Mouse (Mus musculus) ovary, postnatal 36 days (tissue): ENCODE measurements around the gene Psen2.

Source experiments
- DNase-seq: peaks from one replicate; pipeline ENCODE4 v3.0.0; 2022; ENCODE audit warnings: low spot score, mixed read lengths

The Psen2 gene

GRCm38 (mm10) chr1:180248593-180249146 is 14.6 kb downstream of the Psen2 start:
- no peak for DNase-seq

GRCm38 (mm10) chr1:180247901-180248300 is 15.3 kb downstream of the Psen2 start:
- DNase-seq: no peak

DNA sequence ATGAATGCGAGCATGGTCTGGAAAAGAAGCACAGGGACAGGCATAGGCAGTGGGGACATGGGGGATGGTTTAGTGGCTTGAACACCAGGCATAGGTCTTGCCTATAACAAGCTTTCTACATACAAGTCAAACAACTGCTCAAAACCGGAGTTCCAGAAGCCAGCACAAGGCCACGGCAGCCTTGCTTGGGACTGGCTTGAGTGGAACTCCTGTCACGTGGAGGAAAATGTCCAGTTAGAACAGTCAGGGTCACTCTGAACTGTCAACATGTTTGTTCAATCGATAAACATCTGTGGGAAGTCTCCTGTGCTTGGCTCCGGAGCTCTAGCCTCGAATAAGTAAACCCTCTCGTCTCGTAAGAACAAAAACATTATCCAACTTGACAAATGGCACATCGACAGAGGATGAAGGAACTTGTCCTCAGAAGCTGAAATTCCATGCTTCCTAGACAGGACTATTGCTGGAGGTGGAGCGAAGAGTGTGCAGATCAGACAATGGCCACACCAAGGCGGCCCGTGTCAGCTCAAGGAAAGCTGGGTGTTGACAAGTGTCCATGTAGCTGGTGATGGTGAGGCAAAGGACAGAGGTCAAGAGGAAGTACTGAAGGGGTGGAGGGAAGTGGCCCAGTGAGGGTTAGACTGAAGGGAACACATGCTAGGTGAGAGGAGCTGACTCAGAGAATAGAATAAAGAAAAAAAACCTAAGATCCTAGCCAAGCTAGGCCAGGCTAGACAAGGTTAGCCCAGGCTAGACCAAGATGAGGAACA is 17.3 kb downstream of the Psen2 start:
- peak; percentile 47 for DNase-seq

- DNase-seq: no peak
Observed at GRCm38 (mm10) chr1:180231729-180232128, 31.5 kb downstream of the Psen2 start.

GRCm38 (mm10) chr1:180230580-180230979 is 32.7 kb downstream of the Psen2 start:
- DNase-seq: no peak

- no peak for DNase-seq
Observed at GRCm38 (mm10) chr1:180229906-180230305, 33.3 kb downstream of the Psen2 start.

- DNase-seq: no peak
Observed at GRCm38 (mm10) chr1:180228854-180229253, 34.4 kb downstream of the Psen2 start.

- no peak for DNase-seq
Observed at GRCm38 (mm10) chr1:180226766-180227165, 36.5 kb downstream of the Psen2 start.

DNA sequence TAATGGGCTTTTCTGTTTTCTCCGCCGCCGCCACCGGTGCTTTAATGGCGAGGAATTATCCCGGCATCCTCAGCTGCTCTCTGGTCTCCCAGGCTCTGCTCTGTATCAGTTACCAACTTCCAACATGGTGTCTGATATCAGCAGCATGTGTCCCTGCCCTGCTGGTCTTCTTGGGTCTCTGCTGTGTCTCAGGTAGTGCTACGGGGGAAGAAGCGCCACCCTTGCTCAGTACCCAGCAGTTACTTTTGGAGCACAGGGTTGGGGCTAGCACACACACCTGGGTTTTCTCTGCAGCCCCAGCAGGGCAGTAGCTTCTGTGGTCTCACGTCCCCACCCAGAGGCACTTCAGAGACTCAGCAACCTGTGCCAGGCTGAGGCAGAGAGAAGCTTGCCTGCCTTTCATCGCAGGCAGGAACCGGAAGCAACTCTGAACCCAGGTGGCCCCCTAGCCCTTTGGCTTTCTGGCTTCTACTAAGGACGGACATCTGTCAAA is 37.0 kb downstream of the Psen2 start:
- no peak for DNase-seq

DNA sequence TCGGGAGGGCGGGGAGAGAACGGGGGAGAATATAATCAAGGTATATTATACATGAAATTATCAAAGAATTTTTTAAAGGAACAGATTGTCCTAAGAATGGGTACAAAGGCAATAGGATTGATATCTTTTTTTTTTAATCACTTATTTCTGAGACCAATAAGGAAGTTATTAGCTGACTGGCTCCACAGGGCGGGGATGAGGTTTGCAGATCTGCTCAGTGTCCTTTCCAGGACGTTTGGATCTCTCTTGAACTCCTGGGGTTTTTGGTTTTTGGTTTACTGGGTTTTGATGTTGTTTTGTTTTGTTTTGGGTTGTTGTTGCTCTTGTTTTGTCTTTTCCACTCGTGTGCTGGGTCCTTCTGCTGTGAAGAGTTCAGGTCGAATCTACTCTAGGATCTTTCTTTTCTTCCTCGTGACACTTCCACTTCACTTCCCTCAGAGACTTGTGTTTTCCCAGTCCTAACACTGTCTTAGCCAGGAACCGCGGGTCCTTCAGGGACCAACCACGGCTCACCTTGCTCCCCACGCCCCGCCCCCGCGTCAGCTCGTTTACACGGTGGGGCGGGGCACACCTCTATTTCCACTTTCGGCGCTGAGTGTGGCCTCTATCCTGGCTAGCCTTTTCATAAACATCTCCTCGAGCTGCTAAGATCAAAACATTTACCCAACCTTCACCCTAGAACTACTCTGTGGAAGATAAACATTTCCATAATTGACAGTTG is 37.6 kb downstream of the Psen2 start:
- peak; percentile 66 for DNase-seq

GRCm38 (mm10) chr1:180222007-180222406 is 41.2 kb downstream of the Psen2 start:
- no peak for DNase-seq

DNA sequence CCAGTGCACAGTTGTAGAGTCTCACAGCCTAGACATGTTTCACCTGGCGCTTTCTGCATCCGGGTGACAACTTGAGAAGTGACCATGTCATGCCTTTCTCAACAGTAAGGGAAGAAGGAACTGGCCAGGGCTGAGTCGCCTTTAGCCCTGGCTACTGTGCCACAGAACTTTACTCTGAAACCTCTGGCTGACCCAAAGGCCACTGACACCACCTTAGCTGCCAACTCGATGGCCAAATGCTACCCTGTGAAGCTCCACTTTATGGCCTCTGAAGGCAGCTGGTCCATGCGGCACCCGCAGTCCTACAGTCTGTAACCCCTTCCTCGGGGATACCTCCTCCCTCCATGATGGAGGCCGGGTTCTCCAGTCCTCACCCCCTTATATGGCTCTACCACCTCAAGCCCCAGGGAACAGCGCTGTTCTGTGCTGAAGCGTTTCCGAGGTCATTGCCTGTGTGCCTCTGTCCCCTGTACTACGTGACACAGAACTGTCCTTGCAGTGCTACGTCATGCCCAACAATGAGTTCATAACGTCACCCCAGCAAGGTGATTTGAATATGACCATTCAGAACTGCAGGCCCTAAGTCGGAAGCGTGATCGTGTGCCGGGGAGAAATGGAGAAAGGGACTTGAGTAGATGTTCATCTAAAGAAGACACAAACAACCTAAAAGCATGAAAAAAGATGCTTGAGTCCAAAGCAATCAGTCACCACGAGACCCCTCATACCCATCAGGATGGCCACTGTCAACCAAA is 42.3 kb downstream of the Psen2 start:
- DNase-seq: no peak

DNA sequence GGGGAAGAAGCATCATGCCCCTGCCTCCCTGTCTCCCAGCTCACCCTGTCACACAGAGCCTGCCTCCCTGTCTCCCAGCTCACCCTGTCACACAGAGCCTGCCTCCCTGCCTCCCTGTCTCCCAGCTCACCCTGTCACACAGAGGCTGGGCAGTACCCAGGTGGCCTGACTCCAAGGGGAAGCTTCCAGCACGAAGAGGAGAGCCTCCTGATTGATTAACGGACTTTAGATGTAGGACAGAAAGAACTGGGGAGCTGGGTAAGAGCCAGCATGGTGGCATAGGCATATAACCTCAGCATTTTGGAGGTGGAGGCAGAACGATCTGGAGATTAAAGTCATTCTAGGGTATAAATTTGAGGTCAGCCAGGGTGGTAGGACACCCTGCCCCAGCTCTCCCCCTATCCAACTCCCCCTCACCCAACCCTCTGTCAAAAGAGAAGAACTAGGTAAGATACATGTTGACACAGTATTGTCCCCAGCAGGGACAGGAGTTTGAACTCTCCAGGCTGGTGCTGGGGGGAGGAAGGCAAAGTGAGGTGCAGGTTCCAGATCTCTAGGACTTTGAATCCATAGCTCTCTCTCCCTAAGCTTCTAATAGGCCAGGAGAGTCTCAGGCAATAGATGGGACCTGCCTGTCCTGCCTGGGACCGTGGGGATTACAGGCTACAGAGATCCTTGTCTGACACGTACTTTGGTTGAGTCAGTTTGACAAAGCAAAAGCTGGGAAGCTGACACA is 46.5 kb downstream of the Psen2 start:
- no peak for DNase-seq

DNA sequence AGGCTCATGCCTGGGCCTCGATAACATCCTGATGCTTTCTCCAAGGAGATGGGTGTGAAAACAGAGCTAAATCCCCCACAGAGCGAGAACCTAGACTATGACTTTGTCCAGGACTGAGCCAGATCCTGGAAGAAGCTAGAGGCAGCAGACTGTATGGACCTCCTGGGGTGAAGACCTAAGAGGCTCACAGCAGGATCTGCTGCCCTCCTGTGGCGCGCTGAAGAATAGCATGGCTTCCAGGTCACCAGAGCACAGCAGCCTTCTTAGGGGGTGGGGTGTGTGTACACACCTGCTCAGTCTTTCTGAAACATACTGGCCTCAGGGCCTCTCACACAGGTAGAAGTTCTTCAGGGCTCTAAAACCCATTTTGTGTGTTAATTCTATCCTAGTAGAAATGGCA is 48.2 kb downstream of the Psen2 start:
- peak; percentile 71 for DNase-seq

GRCm38 (mm10) chr1:180212911-180213310 is 50.3 kb downstream of the Psen2 start:
- DNase-seq: no peak

DNA sequence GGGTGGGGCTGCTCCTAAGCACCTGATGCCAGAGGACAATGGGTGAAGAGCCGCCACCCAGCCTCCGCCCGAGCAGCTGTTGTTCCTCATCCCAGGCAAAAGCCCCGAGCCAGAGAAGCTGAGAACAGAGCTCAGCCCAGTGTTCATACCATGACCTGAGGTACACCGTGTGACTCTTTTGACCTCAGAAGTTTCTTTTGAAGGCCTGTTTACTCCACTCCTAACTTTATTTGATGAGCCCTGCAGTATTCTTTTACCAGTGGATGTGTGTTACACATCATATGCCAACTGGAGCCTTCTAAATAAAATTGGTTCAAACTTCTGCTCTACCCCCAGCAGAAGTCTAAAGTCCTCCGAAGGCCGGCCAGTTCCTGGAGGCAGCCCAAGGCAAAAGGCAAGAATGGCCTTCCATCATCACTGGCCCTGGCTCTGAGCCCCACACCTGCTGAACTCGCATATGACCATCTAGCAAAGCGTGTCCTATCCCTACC is 52.4 kb downstream of the Psen2 start:
- no peak for DNase-seq

GRCm38 (mm10) chr1:180210031-180210432 is 53.2 kb downstream of the Psen2 start:
- peak; percentile 56 for DNase-seq

DNA sequence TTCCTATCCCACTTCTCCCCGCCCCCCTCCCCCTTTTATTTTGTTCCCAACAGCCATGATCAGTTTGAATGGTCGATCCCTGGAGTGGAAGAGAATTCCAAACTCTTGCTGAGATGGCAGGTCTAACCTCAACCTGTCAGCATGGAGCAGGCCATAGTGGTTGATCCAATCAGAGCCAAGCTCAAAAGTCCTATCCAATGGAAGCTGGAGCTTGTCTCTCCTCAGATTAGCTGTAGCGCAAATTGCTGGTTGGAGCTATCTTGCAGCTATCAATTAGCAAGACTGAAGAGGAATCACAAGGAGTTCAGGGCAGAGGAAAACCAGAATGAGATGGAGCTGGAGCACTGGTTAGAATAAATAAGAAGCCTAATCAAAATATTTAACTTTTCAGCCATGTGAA is 54.9 kb downstream of the Psen2 start:
- DNase-seq: no peak

DNA sequence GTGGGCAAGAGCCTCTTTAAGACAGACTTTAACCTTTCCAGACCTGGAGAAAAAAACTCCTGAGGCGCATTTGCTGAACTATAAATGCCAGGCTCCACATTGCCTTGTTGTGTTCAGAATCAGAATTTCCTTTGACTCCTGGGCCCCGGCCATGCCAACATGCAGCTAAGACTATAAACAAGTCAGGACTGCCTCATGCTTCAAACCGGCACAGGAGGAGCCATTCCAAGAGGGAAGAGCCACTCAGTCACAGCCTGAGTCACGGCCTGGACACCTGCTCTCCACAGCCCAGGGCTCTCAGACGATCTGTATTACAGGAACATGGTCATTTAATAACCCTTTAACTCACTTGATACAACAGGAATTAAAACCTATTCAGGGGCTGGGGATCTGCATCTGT is 62.5 kb downstream of the Psen2 start:
- no peak for DNase-seq

- DNase-seq: no peak
Observed at GRCm38 (mm10) chr1:180199715-180200050, 63.6 kb downstream of the Psen2 start.

DNA sequence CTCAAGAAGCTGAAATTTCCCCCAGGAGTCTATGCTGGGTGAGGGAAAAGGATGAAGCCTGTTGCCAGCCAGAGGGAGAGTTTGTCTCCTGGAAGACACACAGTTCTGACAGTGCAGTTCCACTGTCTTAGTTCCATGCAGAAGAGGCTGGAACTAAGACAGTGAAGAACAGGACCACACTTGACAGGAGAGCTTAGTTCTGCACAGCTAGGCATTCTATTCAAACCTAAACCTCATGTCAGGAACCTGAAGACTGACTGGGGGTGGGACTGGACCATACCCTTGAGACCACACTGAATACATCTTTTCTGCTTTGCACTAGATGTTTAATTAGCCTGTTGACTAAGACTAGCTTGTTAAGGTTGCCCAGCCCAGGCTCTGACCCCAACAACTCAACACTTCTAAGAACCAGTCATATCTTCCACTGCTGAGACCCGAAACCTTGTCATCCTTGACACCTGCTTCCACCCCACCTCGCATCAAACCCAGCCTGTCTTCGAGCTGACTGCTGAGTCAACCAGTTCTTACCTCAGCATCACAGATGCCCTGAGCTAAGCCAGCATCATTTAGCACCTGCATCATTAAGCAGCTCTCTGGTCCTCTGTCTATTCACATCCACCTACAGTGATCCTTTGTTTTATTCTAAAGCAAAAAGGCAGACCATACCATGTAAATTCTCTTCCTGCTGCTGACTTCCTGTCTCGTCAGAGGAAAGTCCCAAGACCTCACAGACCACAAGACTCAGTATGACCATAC is 64.1 kb downstream of the Psen2 start, which contains the start of gene Coq8a:
Gene Coq8a, minus strand, starts transcription at position 644 of the 756 bp plus-strand sequence.
- no peak for DNase-seq
